Mouse (Mus musculus) forebrain, postnatal 0 days (tissue): Measurements from ENCODE around the gene Tra2b. TPM values are rescaled to one million over a fixed set of nuclear protein-coding genes. Genes with fewer than 3 reads are reported as not detected.
A peak's percentile ranks its signal among the peaks of the same experiment; 100 is the strongest.

Experiments used
- ATAC-seq: fragments of 200-750 bp; cut with Nextera tagmentation; 2 replicates; pipeline ENCODE4 v1.8.0; 2017; ENCODE audit warnings: mild to moderate bottlenecking, moderate library complexity
- DNase-seq: peaks from one replicate; pipeline ENCODE4 v3.0.0-alpha.2; 2015
- H3K27ac ChIP-seq: fragments of 300-500 bp; sonication (generic); 2 replicates; pipeline ENCODE4 v1.5.1; 2014; ENCODE audit warnings: low read depth, mild to moderate bottlenecking, antibody characterized with exemption, low read length, moderate library complexity, mixed read lengths
- H3K27me3 ChIP-seq: fragments of 300-500 bp; sonication (generic); 2 replicates; pipeline ENCODE4 v1.6.1; 2014; ENCODE audit warnings: mild to moderate bottlenecking, low read length, mixed read lengths; ENCODE audit not compliant: insufficient read depth
- H3K36me3 ChIP-seq: fragments of 300-500 bp; sonication (generic); 2 replicates; pipeline ENCODE4 v1.6.1; 2014; ENCODE audit warnings: mild to moderate bottlenecking, moderate library complexity; ENCODE audit not compliant: insufficient read depth
- H3K4me1 ChIP-seq: fragments of 300-500 bp; sonication (generic); 2 replicates; pipeline ENCODE4 v1.6.1; 2014; ENCODE audit warnings: antibody characterized with exemption; ENCODE audit not compliant: insufficient read depth
- H3K4me2 ChIP-seq: fragments of 300-500 bp; sonication (generic); 2 replicates; pipeline ENCODE4 v1.6.1; 2014; ENCODE audit warnings: low read depth, mild to moderate bottlenecking, moderate library complexity
- H3K4me3 ChIP-seq: fragments of 300-500 bp; sonication (generic); 2 replicates; pipeline ENCODE4 v1.5.1; 2014; ENCODE audit warnings: low read depth, low read length, mixed read lengths
- H3K9ac ChIP-seq: fragments of 300-500 bp; sonication (generic); 2 replicates; pipeline ENCODE4 v1.6.1; 2014; ENCODE audit warnings: mild to moderate bottlenecking
- H3K9me3 ChIP-seq: fragments of 300-500 bp; sonication (generic); 2 replicates; pipeline ENCODE4 v1.6.1; 2016; ENCODE audit warnings: low read length
- CTCF ChIP-seq: sonication (generic); IDR thresholded peaks from 2 replicates; pipeline ENCODE4 v1.5.1; 2016; ENCODE audit warnings: antibody characterized with exemption, control low read depth, low read depth
- WGBS: fragments of 180-500 bp; shearing (Covaris S2); extraction: QIAGEN DNeasy Blood & Tissue Kit; methylation state at CpG from one replicate; pipeline ENCODE4 v1.1.7; 2014; 5-methylcytosine and 5-hydroxymethylcytosine counted together
- polyA plus RNA-seq: library from polyadenylated mRNA; unstranded; fragments of >200 nt; fragmentation: Nextera tagmentation; extraction: Ambion mirVana; gene quantifications from 2 replicates; pipeline ENCODE4 v1.2.1, GENCODE M21; 2015
- total RNA-seq: library from RNA; depleted of rRNA; stranded (reverse); fragments of >200 nt; gene quantifications from 2 replicates; pipeline ENCODE4 v1.2.3, GENCODE M21; 2014

The Tra2b gene
- total and polyA plus RNA-seq, 2 experiments from 2014 or later: 216 to 248 TPM

GRCm38 (mm10) chr16:22250307-22250706 lies 15.5 kb downstream of the Tra2b start:
- H3K36me3 ChIP-seq: peaks cover 49% of the 10 kb centered on the region
- ATAC-seq (no peak), DNase-seq (no peak)
- no peaks in the 10 kb centered on the region for H3K4me1 ChIP-seq
- no peak overlapping the region for H3K9ac ChIP-seq
- H3K4me2 ChIP-seq: no peak overlapping the region
- no peaks in the 10 kb centered on the region for H3K9me3 ChIP-seq
- no peak for TF ChIP-seq CTCF
- no peaks in the 10 kb centered on the region for H3K27me3 ChIP-seq
- WGBS: 89% methylated on average over 5 of the region's 5 CpGs
- H3K4me3 ChIP-seq: no peak overlapping the region
- H3K27ac ChIP-seq: no peak overlapping the region

GRCm38 (mm10) chr16:22249754-22250153 lies 16.1 kb downstream of the Tra2b start:
- H3K36me3 ChIP-seq: peaks cover 54% of the 10 kb centered on the region
- TF ChIP-seq CTCF: no peak
- DNase-seq (no peak), ATAC-seq (no peak)
- no peaks in the 10 kb centered on the region for H3K9me3 ChIP-seq
- WGBS: 95% methylated on average over 3 of the region's 3 CpGs
- no peaks in the 10 kb centered on the region for H3K27me3 ChIP-seq
- no peak overlapping the region for H3K4me3 ChIP-seq
- H3K27ac ChIP-seq: no peak overlapping the region
- no peak overlapping the region for H3K9ac ChIP-seq
- no peak overlapping the region for H3K4me2 ChIP-seq
- H3K4me1 ChIP-seq: no peaks in the 10 kb centered on the region

- H3K4me2 ChIP-seq: no peak overlapping the region
- peaks cover 42% of the 10 kb centered on the region for H3K36me3 ChIP-seq
- no peak overlapping the region for H3K4me3 ChIP-seq
- H3K27ac ChIP-seq: no peak overlapping the region
- no peaks in the 10 kb centered on the region for H3K9me3 ChIP-seq
- no peaks in the 10 kb centered on the region for H3K4me1 ChIP-seq
- H3K27me3 ChIP-seq: no peaks in the 10 kb centered on the region
- no peak overlapping the region for H3K9ac ChIP-seq
- DNase-seq (no peak), ATAC-seq (no peak)
- TF ChIP-seq CTCF: no peak
- 93% methylated on average over 2 of the region's 2 CpGs for WGBS
Observed at GRCm38 (mm10) chr16:22242239-22242866, 23.5 kb downstream of the Tra2b start.

- peak; percentile 15 for ATAC-seq
- Histone ChIP-seq H3K4me3 (no peak overlapping the region), H3K9me3 (no peaks in the 10 kb centered on the region), H3K9ac (no peak overlapping the region), H3K27me3 (no peaks in the 10 kb centered on the region), H3K4me1 (no peaks in the 10 kb centered on the region), H3K4me2 (no peak overlapping the region), H3K36me3 (peaks cover 39% of the 10 kb centered on the region), H3K27ac (no peak overlapping the region)
- TF ChIP-seq CTCF: no peak
- WGBS: 81% methylated on average over 6 of the region's 6 CpGs
- no peak for DNase-seq
Observed at GRCm38 (mm10) chr16:22241376-22242238, 24.2 kb downstream of the Tra2b start.

- ATAC-seq: no peak
Observed at GRCm38 (mm10) chr16:22240856-22241255, 24.9 kb downstream of the Tra2b start.

GRCm38 (mm10) chr16:22239978-22240377 lies 25.8 kb downstream of the Tra2b start:
- no peak overlapping the region for H3K9ac ChIP-seq
- no peak overlapping the region for H3K27ac ChIP-seq
- no peak overlapping the region for H3K4me2 ChIP-seq
- DNase-seq (no peak), ATAC-seq (no peak)
- no peaks in the 10 kb centered on the region for H3K9me3 ChIP-seq
- no peaks in the 10 kb centered on the region for H3K4me1 ChIP-seq
- no peak overlapping the region for H3K4me3 ChIP-seq
- H3K36me3 ChIP-seq: peaks cover 33% of the 10 kb centered on the region
- TF ChIP-seq CTCF: peak; percentile 16; the same call in 1 of the 2 replicates
- no peaks in the 10 kb centered on the region for H3K27me3 ChIP-seq
- WGBS: 85% methylated on average over 2 of the region's 2 CpGs

More at GRCm38 (mm10) chr16:22240856-22241255, 24.9 kb downstream of the Tra2b start:
- Histone ChIP-seq H3K36me3 (peaks cover 39% of the 10 kb centered on the region), H3K9ac (no peak overlapping the region), H3K4me1 (no peaks in the 10 kb centered on the region), H3K9me3 (no peaks in the 10 kb centered on the region), H3K4me3 (no peak overlapping the region), H3K27me3 (no peaks in the 10 kb centered on the region), H3K27ac (no peak overlapping the region), H3K4me2 (no peak overlapping the region)
- WGBS: 93% methylated on average over 5 of the region's 5 CpGs
- no peak for DNase-seq
- no peak for TF ChIP-seq CTCF
